Mouse (Mus musculus) Muller cell, postnatal 12 days (primary cell): ENCODE measurements around the gene Clrn2.

Experiments
- DNase-seq: peaks from one replicate; pipeline ENCODE4 v3.0.0-alpha.2; 2015; ENCODE audit errors: inconsistent ontology term

Gene Clrn2

GRCm38 (mm10) chr5:45449831-45450716 is 3.5 kb upstream of the Clrn2 start, which contains the start of gene Qdpr:
Gene Qdpr, minus strand, starts transcription at chr5:45450236.
- DNase-seq: peak; percentile 100

GRCm38 (mm10) chr5:45454456-45454855 is 905 bp downstream of the Clrn2 start:
- no peak for DNase-seq

- DNase-seq: peak; percentile 88
Measured at GRCm38 (mm10) chr5:45472880-45473450, 19.4 kb downstream of the Clrn2 start.

- DNase-seq: peak; percentile 87
Measured at GRCm38 (mm10) chr5:45473521-45473920, 20.0 kb downstream of the Clrn2 start.

GRCm38 (mm10) chr5:45474215-45474614 is 20.7 kb downstream of the Clrn2 start:
- DNase-seq: peak; percentile 56

- no peak for DNase-seq
Measured at GRCm38 (mm10) chr5:45474758-45475157, 21.2 kb downstream of the Clrn2 start.

GRCm38 (mm10) chr5:45475771-45476170 is 22.2 kb downstream of the Clrn2 start:
- no peak for DNase-seq

- peak; percentile 45 for DNase-seq
Measured at GRCm38 (mm10) chr5:45476288-45476687, 22.7 kb downstream of the Clrn2 start.

GRCm38 (mm10) chr5:45477601-45478000 is 24.1 kb downstream of the Clrn2 start:
- no peak for DNase-seq

- no peak for DNase-seq
Measured at GRCm38 (mm10) chr5:45480066-45480465, 26.5 kb downstream of the Clrn2 start.

- no peak for DNase-seq
Measured at GRCm38 (mm10) chr5:45481125-45481524, 27.6 kb downstream of the Clrn2 start.

GRCm38 (mm10) chr5:45482607-45483006 is 29.1 kb downstream of the Clrn2 start:
- no peak for DNase-seq

GRCm38 (mm10) chr5:45483654-45484053 is 30.1 kb downstream of the Clrn2 start:
- no peak for DNase-seq

GRCm38 (mm10) chr5:45491776-45492175 is 38.2 kb downstream of the Clrn2 start:
- no peak for DNase-seq

- DNase-seq: peak; percentile 99
Measured at GRCm38 (mm10) chr5:45493191-45494092, 39.9 kb downstream of the Clrn2 start, which contains the start of gene Lap3. Gene Lap3, plus strand, starts transcription at chr5:45493374.

GRCm38 (mm10) chr5:45494093-45494755 is 40.7 kb downstream of the Clrn2 start:
- DNase-seq: no peak

GRCm38 (mm10) chr5:45495429-45495975 is 42.0 kb downstream of the Clrn2 start:
- DNase-seq: no peak

- no peak for DNase-seq
Measured at GRCm38 (mm10) chr5:45496042-45496441, 42.5 kb downstream of the Clrn2 start.

- DNase-seq: no peak
Measured at GRCm38 (mm10) chr5:45496479-45496878, 42.9 kb downstream of the Clrn2 start.

- no peak for DNase-seq
Measured at GRCm38 (mm10) chr5:45496930-45497550, 43.5 kb downstream of the Clrn2 start.

GRCm38 (mm10) chr5:45497564-45497963 is 44.0 kb downstream of the Clrn2 start:
- no peak for DNase-seq
